Mouse (Mus musculus): Measurements from ENCODE around the gene Pi4k2a. TPM values are rescaled to one million over a fixed set of nuclear protein-coding genes. Genes with fewer than 3 reads are reported as not detected.

The Pi4k2a gene
- polyA plus RNA-seq, 1 experiment: 81.0 TPM

DNA sequence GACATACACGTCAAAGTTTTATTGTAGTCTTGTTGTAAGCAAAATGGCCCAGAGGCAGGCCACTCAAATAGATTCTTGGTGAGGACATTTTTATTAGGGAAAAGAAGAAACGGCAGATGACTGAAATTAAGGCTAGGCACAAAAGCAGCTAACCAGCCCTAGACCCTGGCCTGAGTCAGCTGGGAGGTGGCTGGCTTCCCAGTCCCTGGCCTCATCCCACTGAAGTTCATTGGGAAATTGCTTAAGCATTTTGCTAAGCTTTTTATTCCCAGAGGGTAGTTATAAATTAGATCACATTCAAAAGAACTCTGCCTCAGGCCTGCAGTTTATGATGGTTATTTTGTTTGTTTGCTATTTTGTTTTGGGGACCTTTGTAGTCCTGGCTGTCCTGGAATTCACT is 34.4 kb upstream of the Pi4k2a start:
- TF ChIP-seq POLR2A (IDR thresholded peaks at IDR 0.05; ENCODE audit: borderline replicate concordance, insufficient read depth, low read length): no peak
- no peak for TF ChIP-seq CTCF (IDR thresholded peaks at IDR 0.05; ENCODE audit: borderline replicate concordance, insufficient read depth, low read depth, low read length)
- Histone ChIP-seq H3K4me3 (replicated peaks; ENCODE audit: insufficient read depth, low read depth, low read length) (no peak overlapping the region), H3K27me3 (ENCODE audit: control insufficient read depth, insufficient read depth, low read length) (no peaks in the 10 kb centered on the region), H3K27ac (ENCODE audit: insufficient read depth, low read length) (no peak overlapping the region), H3K4me1 (ENCODE audit: control insufficient read depth, insufficient read depth, low read length) (no peaks in the 10 kb centered on the region)
- WGBS: 76% methylated on average over 2 of the region's 2 CpGs
- DNase-seq: no peak

DNA sequence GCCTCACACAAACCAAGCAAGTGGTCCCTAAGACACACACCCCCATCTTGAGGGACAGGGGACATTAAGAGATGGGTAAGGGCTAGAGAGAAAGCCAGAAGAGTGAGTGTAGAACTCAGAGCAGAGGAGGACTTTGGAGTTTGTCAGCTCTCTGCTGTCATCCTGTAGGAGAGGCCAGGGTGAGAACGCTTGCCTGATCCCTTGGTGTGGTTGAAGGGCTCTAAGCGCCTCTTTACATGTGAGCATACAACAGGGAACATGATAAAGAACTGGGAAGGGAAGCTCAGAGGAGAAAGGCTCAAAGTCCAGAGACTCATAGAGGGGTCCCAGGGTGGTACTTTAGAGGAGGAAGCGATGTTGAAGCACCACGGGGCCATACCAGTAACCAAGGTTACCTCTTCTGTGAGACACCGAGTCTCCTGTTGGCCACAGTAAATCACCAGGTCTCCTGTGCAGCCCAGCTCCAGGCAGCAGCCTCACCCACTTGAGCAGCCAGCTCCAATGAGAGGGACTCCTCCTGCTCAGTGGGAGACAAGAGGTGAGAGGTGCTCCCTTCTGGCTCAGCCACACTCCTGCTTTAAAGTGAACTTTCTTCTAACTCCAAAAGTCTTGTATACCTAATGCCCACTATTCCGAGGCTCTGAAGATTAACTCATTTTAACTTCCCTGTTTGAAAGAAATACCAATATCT is 33.4 kb upstream of the Pi4k2a start:
- WGBS: 81% methylated on average over 6 of the region's 6 CpGs
- H3K27me3 ChIP-seq (ENCODE audit: control insufficient read depth, insufficient read depth, low read length): no peaks in the 10 kb centered on the region
- no peak overlapping the region for H3K27ac ChIP-seq (ENCODE audit: insufficient read depth, low read length)
- H3K4me3 ChIP-seq (replicated peaks; ENCODE audit: insufficient read depth, low read depth, low read length): no peak overlapping the region
- no peak for DNase-seq
- TF ChIP-seq CTCF (IDR thresholded peaks at IDR 0.05; ENCODE audit: borderline replicate concordance, insufficient read depth, low read depth, low read length) (no peak), POLR2A (IDR thresholded peaks at IDR 0.05; ENCODE audit: borderline replicate concordance, insufficient read depth, low read length) (no peak)
- H3K4me1 ChIP-seq (ENCODE audit: control insufficient read depth, insufficient read depth, low read length): no peaks in the 10 kb centered on the region

DNA sequence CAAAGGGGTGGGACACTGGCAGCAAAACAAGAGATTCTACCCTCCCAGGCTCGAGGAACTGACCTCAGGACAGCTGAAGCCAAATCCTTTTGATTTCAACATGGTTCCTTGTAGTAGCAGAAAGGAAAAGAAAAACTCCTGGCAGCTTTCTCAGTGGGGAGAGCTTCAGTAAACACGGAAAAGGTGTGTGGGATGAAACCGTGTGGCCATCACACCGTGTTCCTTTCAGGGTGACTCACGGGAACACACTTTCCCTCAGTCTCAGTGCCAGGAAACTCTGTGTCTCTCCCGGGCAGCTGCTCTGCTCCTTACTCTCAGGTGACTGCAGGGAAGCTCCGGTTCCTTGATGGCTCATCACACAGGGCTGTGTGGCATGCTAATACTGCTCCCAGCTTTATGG is 31.8 kb upstream of the Pi4k2a start:
- TF ChIP-seq CTCF (IDR thresholded peaks at IDR 0.05; ENCODE audit: borderline replicate concordance, insufficient read depth, low read depth, low read length) (no peak), POLR2A (IDR thresholded peaks at IDR 0.05; ENCODE audit: borderline replicate concordance, insufficient read depth, low read length) (no peak)
- H3K4me3 ChIP-seq (replicated peaks; ENCODE audit: insufficient read depth, low read depth, low read length): no peak overlapping the region
- no peak overlapping the region for H3K27ac ChIP-seq (ENCODE audit: insufficient read depth, low read length)
- H3K4me1 ChIP-seq (ENCODE audit: control insufficient read depth, insufficient read depth, low read length): no peaks in the 10 kb centered on the region
- H3K27me3 ChIP-seq (ENCODE audit: control insufficient read depth, insufficient read depth, low read length): no peaks in the 10 kb centered on the region
- no peak for DNase-seq
- WGBS: 58% methylated on average over 7 of the region's 7 CpGs

DNA sequence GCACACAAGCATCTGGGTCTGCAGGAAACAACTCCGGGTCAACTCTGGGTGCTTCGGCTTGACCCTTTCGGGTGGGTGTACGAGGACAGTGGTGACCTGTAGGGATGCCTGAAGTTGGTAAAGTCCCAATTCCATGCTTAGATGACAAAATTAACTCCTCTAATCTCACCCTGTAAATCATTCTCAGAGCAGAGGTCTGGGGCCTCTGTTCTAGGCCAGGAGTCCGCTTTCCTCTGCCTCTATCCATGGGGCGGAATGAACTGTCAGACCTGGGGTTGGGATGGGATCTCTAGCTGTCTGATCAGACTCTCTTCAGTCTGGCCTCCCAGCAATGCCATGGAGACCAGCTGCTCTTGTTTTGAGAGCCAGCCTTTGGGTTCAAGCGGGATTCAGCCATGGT is 28.8 kb upstream of the Pi4k2a start:
- Histone ChIP-seq H3K27me3 (ENCODE audit: control insufficient read depth, insufficient read depth, low read length) (no peaks in the 10 kb centered on the region), H3K27ac (ENCODE audit: insufficient read depth, low read length) (no peak overlapping the region), H3K4me1 (ENCODE audit: control insufficient read depth, insufficient read depth, low read length) (no peaks in the 10 kb centered on the region), H3K4me3 (replicated peaks; ENCODE audit: insufficient read depth, low read depth, low read length) (no peak overlapping the region)
- no peak for DNase-seq
- TF ChIP-seq CTCF (IDR thresholded peaks at IDR 0.05; ENCODE audit: borderline replicate concordance, insufficient read depth, low read depth, low read length) (no peak), POLR2A (IDR thresholded peaks at IDR 0.05; ENCODE audit: borderline replicate concordance, insufficient read depth, low read length) (no peak)
- WGBS: 85% methylated on average over 7 of the region's 7 CpGs

DNA sequence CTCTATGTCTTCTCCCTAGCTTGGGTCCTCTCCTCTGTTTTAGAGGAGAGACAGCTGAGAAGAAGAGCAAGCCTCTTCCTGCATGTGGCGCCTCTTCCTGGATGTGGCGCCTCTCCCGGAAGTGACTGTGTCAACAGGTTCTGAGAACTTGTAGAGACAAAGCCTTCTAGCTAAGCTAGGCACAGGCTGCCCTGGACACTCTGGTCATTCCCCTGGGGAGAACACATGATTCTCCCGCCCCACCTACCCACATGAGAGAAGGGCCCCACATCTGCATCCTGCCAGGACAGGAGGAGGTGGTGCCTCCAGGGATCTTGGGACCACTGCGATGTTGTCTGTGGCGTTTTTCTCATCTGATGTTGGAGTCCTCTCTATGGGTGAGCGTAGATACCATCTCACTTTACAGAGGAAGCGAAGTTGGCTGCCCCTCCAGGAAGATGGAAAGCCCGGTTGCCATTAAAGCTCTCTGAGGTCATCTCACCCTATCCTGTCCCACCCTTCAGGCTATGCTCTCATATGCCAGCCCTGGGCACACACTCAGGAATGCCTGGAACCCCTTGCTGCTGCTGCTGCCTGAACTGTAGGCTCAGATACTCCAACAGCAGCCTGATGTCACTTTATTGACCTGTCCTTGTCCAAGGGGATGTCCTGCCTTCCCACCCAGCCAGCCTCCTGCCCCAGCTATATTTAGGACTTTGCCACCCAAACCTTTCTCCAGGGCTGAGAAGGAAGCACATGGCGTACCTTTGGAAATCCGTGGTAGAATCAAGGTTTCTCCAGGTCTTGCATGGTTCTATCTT is 21.6 kb upstream of the Pi4k2a start:
- H3K4me1 ChIP-seq (ENCODE audit: control insufficient read depth, insufficient read depth, low read length): peaks cover 3% of the 10 kb centered on the region; the same call in 1 of the 2 replicates
- WGBS: 83% methylated on average over 11 of the region's 11 CpGs
- no peak for TF ChIP-seq POLR2A (IDR thresholded peaks at IDR 0.05; ENCODE audit: borderline replicate concordance, insufficient read depth, low read length)
- no peak for TF ChIP-seq CTCF (IDR thresholded peaks at IDR 0.05; ENCODE audit: borderline replicate concordance, insufficient read depth, low read depth, low read length)
- DNase-seq: no peak
- H3K4me3 ChIP-seq (replicated peaks; ENCODE audit: insufficient read depth, low read depth, low read length): no peak overlapping the region
- H3K27me3 ChIP-seq (ENCODE audit: control insufficient read depth, insufficient read depth, low read length): no peaks in the 10 kb centered on the region
- no peak overlapping the region for H3K27ac ChIP-seq (ENCODE audit: insufficient read depth, low read length)

DNA sequence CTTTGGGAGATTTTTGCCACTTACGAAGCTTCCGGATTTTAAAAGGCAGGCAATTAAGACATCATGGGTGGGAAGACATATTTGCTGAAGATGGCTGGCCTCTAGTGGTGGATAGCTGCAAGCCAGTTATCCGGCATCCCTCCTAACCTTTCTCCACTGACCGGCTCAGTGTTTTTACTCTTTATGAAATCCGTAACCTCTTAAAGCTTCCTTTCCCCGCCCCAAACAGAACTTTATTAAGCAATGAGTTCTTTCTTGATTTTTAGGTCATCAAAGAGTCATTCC is 21.1 kb upstream of the Pi4k2a start:
- H3K27me3 ChIP-seq (ENCODE audit: control insufficient read depth, insufficient read depth, low read length): no peaks in the 10 kb centered on the region
- WGBS: 19% methylated on average over 6 of the region's 6 CpGs
- TF ChIP-seq POLR2A (IDR thresholded peaks at IDR 0.05; ENCODE audit: borderline replicate concordance, insufficient read depth, low read length) (no peak), CTCF (IDR thresholded peaks at IDR 0.05; ENCODE audit: borderline replicate concordance, insufficient read depth, low read depth, low read length) (peak; percentile 70; the same call in 1 of the 2 replicates)
- no peak overlapping the region for H3K27ac ChIP-seq (ENCODE audit: insufficient read depth, low read length)
- no peak overlapping the region for H3K4me3 ChIP-seq (replicated peaks; ENCODE audit: insufficient read depth, low read depth, low read length)
- peaks cover 3% of the 10 kb centered on the region; the same call in 1 of the 2 replicates for H3K4me1 ChIP-seq (ENCODE audit: control insufficient read depth, insufficient read depth, low read length)
- peak; percentile 38 to 45 for DNase-seq

DNA sequence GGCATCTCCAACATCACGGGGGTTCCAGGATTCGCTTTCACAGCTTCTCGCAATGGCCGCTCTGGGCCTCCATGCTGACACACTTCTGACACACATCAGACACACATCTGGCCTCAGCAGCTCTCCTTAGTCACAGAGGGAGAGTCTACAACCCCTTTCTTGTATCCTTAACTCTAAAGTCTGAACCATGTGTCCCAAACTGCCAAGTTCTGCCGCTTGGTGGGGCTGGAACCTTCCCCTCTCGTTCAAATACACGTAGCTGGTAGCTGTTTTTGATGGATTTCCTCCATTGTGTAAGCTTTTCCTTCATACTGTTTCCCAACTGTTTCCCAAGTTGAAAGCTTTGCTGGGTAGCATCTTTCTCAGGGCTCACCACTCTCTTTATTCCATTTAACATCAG is 19.0 kb upstream of the Pi4k2a start:
- 76% methylated on average over 7 of the region's 7 CpGs for WGBS
- no peak for TF ChIP-seq POLR2A (IDR thresholded peaks at IDR 0.05; ENCODE audit: borderline replicate concordance, insufficient read depth, low read length)
- no peak; the same call in 1 of the 2 replicates for TF ChIP-seq CTCF (IDR thresholded peaks at IDR 0.05; ENCODE audit: borderline replicate concordance, insufficient read depth, low read depth, low read length)
- Histone ChIP-seq H3K4me1 (ENCODE audit: control insufficient read depth, insufficient read depth, low read length) (peaks cover 3% of the 10 kb centered on the region; the same call in 1 of the 2 replicates), H3K4me3 (replicated peaks; ENCODE audit: insufficient read depth, low read depth, low read length) (no peak overlapping the region), H3K27ac (ENCODE audit: insufficient read depth, low read length) (no peak overlapping the region), H3K27me3 (ENCODE audit: control insufficient read depth, insufficient read depth, low read length) (no peaks in the 10 kb centered on the region)
- DNase-seq: no peak

Data from cerebellum, adult 2 months (tissue).